Mouse (Mus musculus) liver, postnatal 0 days (tissue): Measurements from ENCODE around the gene Nyap1.

ENCODE experiments used
- CTCF ChIP-seq: sonication (generic); IDR thresholded peaks from 2 replicates; pipeline ENCODE4 v1.5.1; 2016; ENCODE audit warnings: antibody characterized with exemption, low read depth
- EP300 ChIP-seq: IDR thresholded peaks from 2 replicates; pipeline ENCODE4 v1.6.1; 2016; ENCODE audit warnings: antibody characterized with exemption, low read depth, mild to moderate bottlenecking

DNA sequence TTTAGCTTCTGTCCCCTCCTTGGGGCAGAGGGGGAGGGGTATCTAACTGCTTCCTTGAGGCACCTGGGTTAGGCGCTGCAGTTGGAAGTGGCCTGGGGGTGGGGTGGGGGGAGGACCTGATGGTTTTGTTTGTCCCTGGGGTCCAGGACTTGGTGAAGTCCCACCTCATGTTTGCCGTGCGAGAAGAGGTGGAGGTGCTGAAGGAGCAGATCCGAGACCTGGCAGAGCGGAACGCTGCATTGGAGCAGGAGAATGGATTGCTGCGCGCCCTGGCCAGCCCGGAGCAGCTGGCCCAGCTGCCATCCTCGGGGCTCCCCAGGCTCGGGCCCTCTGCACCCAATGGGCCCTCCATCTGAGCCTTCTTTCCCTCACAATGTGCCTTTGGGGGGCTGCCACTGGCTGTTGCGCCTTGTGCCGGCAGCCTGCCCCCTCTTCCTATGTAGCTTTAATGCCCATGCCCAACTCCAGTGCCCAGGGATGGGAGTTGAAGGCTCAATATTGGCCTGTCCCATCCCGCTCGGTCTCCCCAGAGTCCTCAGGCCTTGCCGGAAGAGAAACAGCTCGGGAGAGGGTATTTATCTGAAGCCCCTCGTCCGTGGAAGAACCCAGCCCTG, 17.6 kb upstream of the Nyap1 start:
- TF ChIP-seq CTCF: no peak
- no peak for TF ChIP-seq EP300
